Mouse (Mus musculus): ENCODE measurements around the gene Scarb2. TPM values are rescaled to one million over a fixed set of nuclear protein-coding genes. Genes with fewer than 3 reads are reported as not detected.
A peak's percentile ranks its signal among the peaks of the same experiment; 100 is the strongest.
"Not testable (repeated sequence)": the region's sequence is repeated elsewhere in the genome, so short reads cannot be mapped to it uniquely, and the experiment has no call there.

Scarb2 gene
- 21.0 and 28.2 TPM in 2 replicates for polyA plus RNA-seq (2014; fragmentation: Nextera tagmentation; extraction: Ambion mirVana)

DNA sequence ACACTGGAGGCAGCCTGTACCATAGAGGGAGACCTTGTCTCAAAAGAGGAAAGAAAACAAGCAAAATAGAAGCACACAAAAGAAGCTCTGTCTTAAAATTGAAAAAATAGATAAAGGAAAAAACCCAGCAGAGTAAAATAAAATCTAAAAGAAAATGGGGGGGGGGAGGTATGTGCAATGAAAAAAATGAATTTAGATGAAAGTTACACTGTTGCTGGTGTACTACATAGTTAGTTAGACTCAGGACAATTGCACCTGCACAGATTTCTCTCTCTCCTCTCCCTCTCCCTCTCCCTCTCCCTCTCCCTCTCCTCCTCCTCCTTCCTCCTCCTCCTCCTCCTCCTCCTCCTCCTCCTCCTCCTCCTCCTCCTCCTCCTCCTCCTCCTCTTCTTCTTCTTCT lies at the start of gene Scarb2:
Gene Scarb2 (minus strand): TSS at position 101 of the 400 bp plus-strand sequence.
- no peaks in the 10 kb centered on the region for H3K9me3 ChIP-seq (ENCODE audit: control insufficient read depth, low read length)
- ATAC-seq (ENCODE audit: low FRiP score, low TSS enrichment) (no peak), DNase-seq (no peak)
- H3K27me3 ChIP-seq (ENCODE audit: control insufficient read depth, insufficient read depth, low read length), result no peaks in the 10 kb centered on the region
- H3K4me3 ChIP-seq (replicated peaks; ENCODE audit: low read depth, low read length), result peak within 1 kb of the TSS; percentile 89
- peak within 1 kb of the TSS; percentile 99 for H3K27ac ChIP-seq (replicated peaks; ENCODE audit: low read depth, low read length)
- peak within 1 kb of the TSS; percentile 97 for H3K9ac ChIP-seq (replicated peaks; ENCODE audit: low read length)
- H3K4me2 ChIP-seq (ENCODE audit: low read length), result peak within 1 kb of the TSS; percentile 69
- H3K4me1 ChIP-seq (ENCODE audit: control insufficient read depth, insufficient read depth, low read length), result peaks cover 17% of the 10 kb centered on the region
- no peaks in the 10 kb centered on the region for H3K36me3 ChIP-seq (ENCODE audit: control insufficient read depth, insufficient read depth, low read length)

DNA sequence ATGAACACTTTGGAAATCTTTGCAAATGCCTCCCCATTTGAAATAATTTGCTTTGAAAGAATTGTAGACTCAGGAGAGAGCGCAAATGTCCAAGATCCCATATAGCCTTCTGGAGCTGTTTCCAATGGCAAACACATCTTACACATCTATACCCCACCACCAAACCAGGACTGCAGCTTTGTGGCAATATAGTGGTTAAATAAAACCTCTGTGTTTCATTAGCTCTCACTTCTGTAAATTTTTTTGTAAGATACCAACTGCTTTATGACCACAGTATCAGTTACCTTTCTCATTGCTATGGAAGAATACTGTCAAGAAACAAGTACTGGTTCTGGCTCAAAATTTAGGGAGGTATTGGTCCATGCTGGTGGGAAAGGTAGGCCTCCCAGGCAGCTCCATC lies 49.3 kb upstream of the Scarb2 start:
- Histone ChIP-seq H3K36me3 (ENCODE audit: control insufficient read depth, insufficient read depth, low read length) (no peaks in the 10 kb centered on the region), H3K27ac (replicated peaks; ENCODE audit: low read depth, low read length) (no peak overlapping the region), H3K4me1 (ENCODE audit: control insufficient read depth, insufficient read depth, low read length) (no peaks in the 10 kb centered on the region), H3K9me3 (ENCODE audit: control insufficient read depth, low read length) (0 out of 2 replicates have a peak, but pooled peaks cover 3% of the 10 kb centered on the region), H3K9ac (replicated peaks; ENCODE audit: low read length) (no peak overlapping the region), H3K4me3 (replicated peaks; ENCODE audit: low read depth, low read length) (no peak overlapping the region), H3K27me3 (ENCODE audit: control insufficient read depth, insufficient read depth, low read length) (no peaks in the 10 kb centered on the region), H3K4me2 (ENCODE audit: low read length) (no peak overlapping the region)
- ATAC-seq (ENCODE audit: low FRiP score, low TSS enrichment), result no peak
- DNase-seq, result no peak
- WGBS, result 100% methylated on average over 1 of the region's 1 CpGs

DNA sequence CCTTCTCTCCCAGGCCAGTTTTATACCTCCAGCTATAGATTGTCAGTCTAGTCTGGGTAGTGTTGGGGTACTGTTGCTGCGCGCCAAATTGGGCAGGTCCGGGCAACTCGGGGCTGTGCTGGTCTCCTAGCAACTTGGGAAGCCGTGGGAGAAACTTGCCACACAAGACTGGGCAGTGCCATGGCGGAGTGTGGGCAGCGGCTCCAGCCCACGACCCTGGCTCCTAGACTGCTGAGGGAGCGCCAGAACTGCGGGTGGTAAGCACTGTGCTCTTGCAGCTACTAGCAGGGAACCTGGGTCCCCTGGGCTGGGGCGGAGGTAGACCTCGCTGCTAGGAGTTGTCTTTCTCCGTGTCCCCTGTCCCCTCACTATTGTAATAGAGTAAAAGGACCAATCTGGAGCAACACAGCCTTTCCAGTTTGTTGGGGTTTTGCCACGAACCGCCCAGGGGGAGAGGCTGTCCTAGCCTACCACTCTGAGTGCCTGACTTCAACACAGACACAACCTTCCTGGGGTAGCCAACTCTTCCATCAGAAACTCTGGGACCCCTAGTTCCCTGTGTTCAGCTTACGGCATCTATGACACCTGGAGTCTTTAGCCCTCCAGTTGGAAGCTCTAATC lies 48.4 kb upstream of the Scarb2 start, which contains the start of gene Fam47e:
Gene Fam47e (plus strand): TSS at position 179 of the 621 bp plus-strand sequence.
- no peak for DNase-seq
- no peaks in the 10 kb centered on the region for H3K4me1 ChIP-seq (ENCODE audit: control insufficient read depth, insufficient read depth, low read length)
- no peak within 1 kb of the TSS for H3K9ac ChIP-seq (replicated peaks; ENCODE audit: low read length)
- H3K9me3 ChIP-seq (ENCODE audit: control insufficient read depth, low read length), result 0 out of 2 replicates have a peak, but pooled peaks cover 3% of the 10 kb centered on the region
- 73% methylated on average over 16 of the region's 16 CpGs for WGBS
- no peak within 1 kb of the TSS for H3K27ac ChIP-seq (replicated peaks; ENCODE audit: low read depth, low read length)
- no peaks in the 10 kb centered on the region for H3K36me3 ChIP-seq (ENCODE audit: control insufficient read depth, insufficient read depth, low read length)
- no peak for ATAC-seq (ENCODE audit: low FRiP score, low TSS enrichment)
- H3K4me3 ChIP-seq (replicated peaks; ENCODE audit: low read depth, low read length), result no peak within 1 kb of the TSS
- H3K27me3 ChIP-seq (ENCODE audit: control insufficient read depth, insufficient read depth, low read length), result no peaks in the 10 kb centered on the region
- no peak within 1 kb of the TSS for H3K4me2 ChIP-seq (ENCODE audit: low read length)

DNA sequence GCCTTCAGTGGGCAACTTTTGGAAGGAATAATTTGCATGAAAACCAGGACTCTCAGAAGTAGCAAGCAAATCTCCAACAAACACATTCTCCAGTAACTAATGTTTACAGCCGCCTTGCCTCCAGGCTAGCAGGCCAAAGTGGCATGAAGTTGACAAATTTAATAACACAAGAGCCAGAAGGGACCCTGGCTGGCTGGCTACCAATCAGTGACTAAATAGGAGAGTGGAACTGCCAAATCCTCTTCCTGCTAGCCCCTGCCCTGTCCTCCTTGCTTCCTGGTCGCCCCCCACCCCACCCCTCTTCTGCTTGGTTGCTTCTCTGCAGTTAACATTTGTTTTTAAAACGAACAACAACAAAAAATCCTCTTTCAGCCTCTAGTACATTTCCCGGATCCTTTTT lies 47.8 kb upstream of the Scarb2 start:
- no peaks in the 10 kb centered on the region for H3K4me1 ChIP-seq (ENCODE audit: control insufficient read depth, insufficient read depth, low read length)
- no peak for DNase-seq
- 85% methylated on average over 4 of the region's 4 CpGs for WGBS

DNA sequence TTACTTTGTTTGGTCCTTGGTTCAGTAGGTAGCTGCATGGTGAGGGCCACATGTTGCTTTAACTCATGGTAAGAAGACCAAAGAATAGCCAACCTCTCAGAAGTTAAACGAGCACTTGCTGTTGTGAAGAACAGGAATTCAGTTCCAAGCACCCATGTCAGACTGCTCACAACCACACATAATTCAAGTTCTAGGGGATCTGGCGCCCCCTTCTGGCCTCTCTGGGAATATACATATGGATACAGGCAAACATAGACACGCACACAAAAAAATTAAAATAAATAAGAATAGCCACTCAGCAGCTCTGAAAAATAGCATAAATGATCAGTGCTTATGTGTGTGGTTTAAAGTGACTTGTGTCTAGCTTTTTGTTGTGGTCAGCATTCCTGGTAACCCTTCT lies 47.3 kb upstream of the Scarb2 start:
- no peaks in the 10 kb centered on the region for H3K4me1 ChIP-seq (ENCODE audit: control insufficient read depth, insufficient read depth, low read length)
- ATAC-seq (ENCODE audit: low FRiP score, low TSS enrichment) (no peak), DNase-seq (no peak)
- 70% methylated on average over 3 of the region's 3 CpGs for WGBS
- no peak overlapping the region for H3K9ac ChIP-seq (replicated peaks; ENCODE audit: low read length)
- H3K27ac ChIP-seq (replicated peaks; ENCODE audit: low read depth, low read length), result no peak overlapping the region
- no peaks in the 10 kb centered on the region for H3K36me3 ChIP-seq (ENCODE audit: control insufficient read depth, insufficient read depth, low read length)
- no peak overlapping the region for H3K4me3 ChIP-seq (replicated peaks; ENCODE audit: low read depth, low read length)
- 0 out of 2 replicates have a peak, but pooled peaks cover 3% of the 10 kb centered on the region for H3K9me3 ChIP-seq (ENCODE audit: control insufficient read depth, low read length)
- no peak overlapping the region for H3K4me2 ChIP-seq (ENCODE audit: low read length)
- H3K27me3 ChIP-seq (ENCODE audit: control insufficient read depth, insufficient read depth, low read length), result no peaks in the 10 kb centered on the region

More for the DNA sequence above, 47.8 kb upstream of the Scarb2 start:
- Histone ChIP-seq H3K4me2 (ENCODE audit: low read length) (no peak overlapping the region), H3K27ac (replicated peaks; ENCODE audit: low read depth, low read length) (no peak overlapping the region), H3K9me3 (ENCODE audit: control insufficient read depth, low read length) (0 out of 2 replicates have a peak, but pooled peaks cover 3% of the 10 kb centered on the region), H3K27me3 (ENCODE audit: control insufficient read depth, insufficient read depth, low read length) (no peaks in the 10 kb centered on the region), H3K9ac (replicated peaks; ENCODE audit: low read length) (no peak overlapping the region), H3K4me3 (replicated peaks; ENCODE audit: low read depth, low read length) (no peak overlapping the region), H3K36me3 (ENCODE audit: control insufficient read depth, insufficient read depth, low read length) (no peaks in the 10 kb centered on the region)
- no peak for ATAC-seq (ENCODE audit: low FRiP score, low TSS enrichment)

DNA sequence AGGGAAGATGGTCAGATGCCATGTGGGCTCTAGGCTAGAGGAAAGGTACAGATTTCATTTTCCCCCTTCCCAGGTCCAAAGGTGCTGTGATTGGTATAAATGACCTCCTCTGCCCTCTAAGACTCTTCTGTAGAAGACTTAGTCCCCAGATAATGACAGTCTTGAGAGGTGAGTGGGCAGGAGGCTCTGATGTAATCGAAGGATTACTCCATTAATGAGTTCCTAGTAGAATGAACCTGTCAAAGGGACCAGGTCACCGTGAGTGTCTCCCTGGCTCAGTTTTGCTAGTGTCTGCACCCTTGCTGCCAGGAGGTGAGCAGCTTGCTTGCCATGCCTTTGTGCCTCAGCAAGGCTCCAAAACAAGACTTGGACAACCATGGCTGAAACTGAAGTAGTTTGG lies 46.0 kb upstream of the Scarb2 start:
- no peak for DNase-seq
- no peak overlapping the region for H3K4me3 ChIP-seq (replicated peaks; ENCODE audit: low read depth, low read length)
- H3K9ac ChIP-seq (replicated peaks; ENCODE audit: low read length), result no peak overlapping the region
- 0 out of 2 replicates have a peak, but pooled peaks cover 3% of the 10 kb centered on the region for H3K9me3 ChIP-seq (ENCODE audit: control insufficient read depth, low read length)
- H3K4me1 ChIP-seq (ENCODE audit: control insufficient read depth, insufficient read depth, low read length), result no peaks in the 10 kb centered on the region
- no peak for ATAC-seq (ENCODE audit: low FRiP score, low TSS enrichment)
- no peak overlapping the region for H3K27ac ChIP-seq (replicated peaks; ENCODE audit: low read depth, low read length)
- no peaks in the 10 kb centered on the region for H3K27me3 ChIP-seq (ENCODE audit: control insufficient read depth, insufficient read depth, low read length)
- 93% methylated on average over 2 of the region's 2 CpGs for WGBS
- no peak overlapping the region for H3K4me2 ChIP-seq (ENCODE audit: low read length)
- H3K36me3 ChIP-seq (ENCODE audit: control insufficient read depth, insufficient read depth, low read length), result no peaks in the 10 kb centered on the region

DNA sequence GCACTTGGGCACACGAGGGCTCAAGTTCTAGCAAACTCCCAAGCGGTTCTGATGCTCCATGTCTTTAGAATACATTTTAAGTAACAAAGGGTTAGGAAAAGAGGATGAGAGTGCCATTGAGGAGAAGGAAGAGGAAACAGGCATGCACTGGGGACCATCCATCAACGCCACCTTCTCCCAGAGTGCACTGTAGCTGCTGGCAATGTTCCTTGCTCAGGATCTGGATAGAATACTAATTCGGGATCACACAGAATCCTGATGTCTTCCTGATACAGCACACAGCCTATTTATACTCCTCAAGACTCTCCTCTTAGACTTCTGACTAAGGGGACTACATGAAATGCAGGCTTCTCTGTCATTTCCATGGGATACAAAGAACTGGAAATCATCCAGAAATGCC lies 33.1 kb upstream of the Scarb2 start:
- no peak for DNase-seq

DNA sequence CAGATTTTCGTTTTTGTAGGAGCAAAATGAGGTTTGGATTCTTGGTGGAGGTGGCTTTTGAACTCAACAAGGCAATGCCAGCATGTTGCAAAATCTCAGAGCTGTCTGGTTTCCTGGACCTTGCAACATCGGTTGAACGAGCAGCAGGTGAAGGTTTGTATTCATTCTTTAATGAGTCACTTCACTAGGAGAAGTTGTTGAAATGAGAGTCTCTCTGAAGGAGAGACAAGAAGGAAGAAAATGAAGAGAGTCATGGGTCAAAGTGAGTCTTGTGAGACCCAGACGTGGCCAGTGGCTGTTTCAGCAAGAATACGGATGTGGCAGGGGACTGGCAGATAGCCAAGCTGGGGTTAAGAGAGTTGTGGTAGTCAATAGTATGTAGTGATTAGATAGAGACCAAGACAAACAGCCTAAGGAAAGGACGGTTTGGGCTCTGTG lies 18.2 kb upstream of the Scarb2 start:
- Histone ChIP-seq H3K27me3 (ENCODE audit: control insufficient read depth, insufficient read depth, low read length) (no peaks in the 10 kb centered on the region), H3K27ac (replicated peaks; ENCODE audit: low read depth, low read length) (no peak overlapping the region), H3K36me3 (ENCODE audit: control insufficient read depth, insufficient read depth, low read length) (no peaks in the 10 kb centered on the region), H3K4me1 (ENCODE audit: control insufficient read depth, insufficient read depth, low read length) (no peaks in the 10 kb centered on the region), H3K9ac (replicated peaks; ENCODE audit: low read length) (no peak overlapping the region), H3K4me2 (ENCODE audit: low read length) (no peak overlapping the region), H3K4me3 (replicated peaks; ENCODE audit: low read depth, low read length) (no peak overlapping the region), H3K9me3 (ENCODE audit: control insufficient read depth, low read length) (no peaks in the 10 kb centered on the region)
- WGBS, result 83% methylated on average over 6 of the region's 6 CpGs
- ATAC-seq (ENCODE audit: low FRiP score, low TSS enrichment), result no peak
- DNase-seq, result no peak

More for the DNA sequence above, 33.1 kb upstream of the Scarb2 start:
- Histone ChIP-seq H3K27ac (replicated peaks; ENCODE audit: low read depth, low read length) (no peak overlapping the region), H3K9me3 (ENCODE audit: control insufficient read depth, low read length) (peaks cover 4% of the 10 kb centered on the region; the same call in 1 of the 2 replicates), H3K9ac (replicated peaks; ENCODE audit: low read length) (no peak overlapping the region), H3K4me2 (ENCODE audit: low read length) (no peak overlapping the region), H3K4me1 (ENCODE audit: control insufficient read depth, insufficient read depth, low read length) (no peaks in the 10 kb centered on the region), H3K36me3 (ENCODE audit: control insufficient read depth, insufficient read depth, low read length) (no peaks in the 10 kb centered on the region), H3K4me3 (replicated peaks; ENCODE audit: low read depth, low read length) (no peak overlapping the region), H3K27me3 (ENCODE audit: control insufficient read depth, insufficient read depth, low read length) (no peaks in the 10 kb centered on the region)
- ATAC-seq (ENCODE audit: low FRiP score, low TSS enrichment), result no peak
- WGBS, result 77% methylated on average over 4 of the region's 4 CpGs

DNA sequence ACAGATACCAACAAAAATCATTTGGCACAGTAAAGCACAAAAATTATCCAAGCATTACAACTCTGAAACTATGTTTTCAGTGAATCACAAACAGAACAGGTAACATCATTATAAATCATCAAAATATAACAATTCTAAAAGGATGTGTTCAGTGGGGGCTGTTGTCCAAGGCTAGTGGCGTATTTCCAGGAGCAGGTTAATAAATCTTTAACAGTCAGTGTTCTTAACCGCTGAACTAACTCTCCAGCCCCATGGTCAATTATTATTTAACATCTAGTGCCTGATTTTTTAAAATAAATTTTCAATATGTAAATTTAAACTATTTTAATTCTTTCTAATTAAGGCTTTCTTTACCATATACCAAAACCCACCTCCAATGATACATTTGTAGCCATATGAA lies 14.5 kb upstream of the Scarb2 start:
- WGBS, result 86% methylated on average over 2 of the region's 2 CpGs
- H3K9ac ChIP-seq (replicated peaks; ENCODE audit: low read length); H3K4me1 ChIP-seq (ENCODE audit: control insufficient read depth, insufficient read depth, low read length); ATAC-seq (ENCODE audit: low FRiP score, low TSS enrichment); H3K4me2 ChIP-seq (ENCODE audit: low read length); H3K4me3 ChIP-seq (replicated peaks; ENCODE audit: low read depth, low read length); H3K27me3 ChIP-seq (ENCODE audit: control insufficient read depth, insufficient read depth, low read length); H3K27ac ChIP-seq (replicated peaks; ENCODE audit: low read depth, low read length); H3K36me3 ChIP-seq (ENCODE audit: control insufficient read depth, insufficient read depth, low read length); DNase-seq; H3K9me3 ChIP-seq (ENCODE audit: control insufficient read depth, low read length): not testable (repeated sequence)

All from midbrain, embryonic 14.5 days (tissue).